Mouse (Mus musculus): Measurements from ENCODE around the gene Glyatl3.

DNA sequence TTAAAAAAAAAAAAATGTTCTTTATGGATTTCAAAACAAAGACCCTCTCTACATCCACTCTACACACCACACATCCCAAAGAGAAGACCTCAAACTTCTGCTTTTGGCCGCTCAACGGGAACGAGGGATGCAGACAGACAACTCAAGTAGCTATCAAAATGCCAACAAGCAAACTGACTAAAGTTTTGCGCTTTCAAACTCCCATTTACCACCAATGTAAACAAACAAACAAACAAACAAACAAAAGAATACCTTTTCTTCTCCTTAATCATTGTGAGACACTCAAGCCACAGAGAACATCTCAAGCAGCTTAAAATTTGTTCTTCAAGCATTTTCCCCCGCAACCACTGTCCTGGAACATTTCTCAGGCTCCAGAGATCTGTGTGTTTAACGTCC, 34.6 kb downstream of the Glyatl3 start:
- TF ChIP-seq CTCF (IDR thresholded peaks at IDR 0.05; ENCODE audit: extremely low read depth, insufficient read depth, insufficient read length, insufficient replicate concordance) = no peak
- no peak for TF ChIP-seq POLR2A (IDR thresholded peaks at IDR 0.05; ENCODE audit: low read depth, low read length)
